Mouse (Mus musculus): Measurements from ENCODE around the gene Phf24. TPM values are rescaled to one million over a fixed set of nuclear protein-coding genes. Genes with fewer than 3 reads are reported as not detected.

Gene Phf24
- polyA plus RNA-seq, 1 experiment from 2014 or later, result 3.1 TPM

GRCm38 (mm10) chr4:42933630-42934029 lies 17.2 kb downstream of the Phf24 start:
- Histone ChIP-seq H3K27ac (ENCODE audit: low read length) (no peak overlapping the region), H3K9ac (replicated peaks; ENCODE audit: low read depth, low read length) (no peak overlapping the region), H3K4me1 (ENCODE audit: control insufficient read depth, insufficient read depth, low read length) (no peaks in the 10 kb centered on the region), H3K27me3 (ENCODE audit: control insufficient read depth, insufficient read depth, low read length) (no peaks in the 10 kb centered on the region), H3K4me2 (replicated peaks; ENCODE audit: low read depth, low read length) (peak overlapping the region; percentile 29), H3K36me3 (ENCODE audit: control insufficient read depth, insufficient read depth, low read length) (no peaks in the 10 kb centered on the region), H3K4me3 (ENCODE audit: low read depth, low read length) (0 out of 2 replicates have a peak overlapping the region, but pooled peaks have one; percentile 1), H3K9me3 (ENCODE audit: control insufficient read depth, low read depth, low read length) (no peaks in the 10 kb centered on the region)
- WGBS, result 8% methylated on average over 22 of the region's 22 CpGs
- ATAC-seq (ENCODE audit: insufficient number of reproducible peaks, insufficient read depth, low FRiP score, low read depth), result peak; percentile 63; the same call in 1 of the 2 replicates

GRCm38 (mm10) chr4:42941396-42941795 lies 24.9 kb downstream of the Phf24 start:
- H3K36me3 ChIP-seq (ENCODE audit: control insufficient read depth, insufficient read depth, low read length), result no peaks in the 10 kb centered on the region
- no peaks in the 10 kb centered on the region for H3K27me3 ChIP-seq (ENCODE audit: control insufficient read depth, insufficient read depth, low read length)
- H3K4me2 ChIP-seq (replicated peaks; ENCODE audit: low read depth, low read length), result no peak overlapping the region
- ATAC-seq (ENCODE audit: insufficient number of reproducible peaks, insufficient read depth, low FRiP score, low read depth), result no peak
- 84% methylated on average over 7 of the region's 7 CpGs for WGBS
- no peak overlapping the region for H3K9ac ChIP-seq (replicated peaks; ENCODE audit: low read depth, low read length)
- no peaks in the 10 kb centered on the region for H3K4me1 ChIP-seq (ENCODE audit: control insufficient read depth, insufficient read depth, low read length)
- H3K9me3 ChIP-seq (ENCODE audit: control insufficient read depth, low read depth, low read length), result no peaks in the 10 kb centered on the region
- no peak overlapping the region for H3K27ac ChIP-seq (ENCODE audit: low read length)
- H3K4me3 ChIP-seq (ENCODE audit: low read depth, low read length), result no peak overlapping the region

GRCm38 (mm10) chr4:42943341-42943740 lies 26.9 kb downstream of the Phf24 start:
- no peak overlapping the region for H3K9ac ChIP-seq (replicated peaks; ENCODE audit: low read depth, low read length)
- no peaks in the 10 kb centered on the region for H3K4me1 ChIP-seq (ENCODE audit: control insufficient read depth, insufficient read depth, low read length)
- H3K4me2 ChIP-seq (replicated peaks; ENCODE audit: low read depth, low read length), result no peak overlapping the region
- H3K27ac ChIP-seq (ENCODE audit: low read length), result no peak overlapping the region
- H3K4me3 ChIP-seq (ENCODE audit: low read depth, low read length), result no peak overlapping the region
- 0 out of 2 replicates have a peak, but pooled peaks cover 4% of the 10 kb centered on the region for H3K27me3 ChIP-seq (ENCODE audit: control insufficient read depth, insufficient read depth, low read length)
- ATAC-seq (ENCODE audit: insufficient number of reproducible peaks, insufficient read depth, low FRiP score, low read depth), result no peak
- 70% methylated on average over 5 of the region's 5 CpGs for WGBS
- H3K9me3 ChIP-seq (ENCODE audit: control insufficient read depth, low read depth, low read length), result no peaks in the 10 kb centered on the region
- no peaks in the 10 kb centered on the region for H3K36me3 ChIP-seq (ENCODE audit: control insufficient read depth, insufficient read depth, low read length)

GRCm38 (mm10) chr4:42944185-42944584 lies 27.7 kb downstream of the Phf24 start:
- Histone ChIP-seq H3K4me3 (ENCODE audit: low read depth, low read length) (no peak overlapping the region), H3K27ac (ENCODE audit: low read length) (no peak overlapping the region), H3K27me3 (ENCODE audit: control insufficient read depth, insufficient read depth, low read length) (0 out of 2 replicates have a peak, but pooled peaks cover 4% of the 10 kb centered on the region), H3K4me1 (ENCODE audit: control insufficient read depth, insufficient read depth, low read length) (0 out of 2 replicates have a peak, but pooled peaks cover 3% of the 10 kb centered on the region), H3K36me3 (ENCODE audit: control insufficient read depth, insufficient read depth, low read length) (no peaks in the 10 kb centered on the region), H3K9ac (replicated peaks; ENCODE audit: low read depth, low read length) (no peak overlapping the region), H3K9me3 (ENCODE audit: control insufficient read depth, low read depth, low read length) (no peaks in the 10 kb centered on the region), H3K4me2 (replicated peaks; ENCODE audit: low read depth, low read length) (no peak overlapping the region)
- whole genome bisulfite sequencing, result 80% methylated on average over 9 of the region's 9 CpGs
- ATAC-seq (ENCODE audit: insufficient number of reproducible peaks, insufficient read depth, low FRiP score, low read depth), result no peak

GRCm38 (mm10) chr4:42945043-42945442 lies 28.6 kb downstream of the Phf24 start:
- ATAC-seq (ENCODE audit: insufficient number of reproducible peaks, insufficient read depth, low FRiP score, low read depth), result no peak
- no peak overlapping the region for H3K4me3 ChIP-seq (ENCODE audit: low read depth, low read length)
- H3K4me1 ChIP-seq (ENCODE audit: control insufficient read depth, insufficient read depth, low read length), result 0 out of 2 replicates have a peak, but pooled peaks cover 4% of the 10 kb centered on the region
- H3K27ac ChIP-seq (ENCODE audit: low read length), result no peak overlapping the region
- H3K36me3 ChIP-seq (ENCODE audit: control insufficient read depth, insufficient read depth, low read length), result no peaks in the 10 kb centered on the region
- H3K9me3 ChIP-seq (ENCODE audit: control insufficient read depth, low read depth, low read length), result no peaks in the 10 kb centered on the region
- 0 out of 2 replicates have a peak, but pooled peaks cover 4% of the 10 kb centered on the region for H3K27me3 ChIP-seq (ENCODE audit: control insufficient read depth, insufficient read depth, low read length)
- H3K9ac ChIP-seq (replicated peaks; ENCODE audit: low read depth, low read length), result no peak overlapping the region
- no peak overlapping the region for H3K4me2 ChIP-seq (replicated peaks; ENCODE audit: low read depth, low read length)
- 2% methylated on average over 6 of the region's 6 CpGs for WGBS

GRCm38 (mm10) chr4:42945445-42945844 lies 29.0 kb downstream of the Phf24 start:
- Histone ChIP-seq H3K27me3 (ENCODE audit: control insufficient read depth, insufficient read depth, low read length) (0 out of 2 replicates have a peak, but pooled peaks cover 4% of the 10 kb centered on the region), H3K36me3 (ENCODE audit: control insufficient read depth, insufficient read depth, low read length) (no peaks in the 10 kb centered on the region), H3K9me3 (ENCODE audit: control insufficient read depth, low read depth, low read length) (no peaks in the 10 kb centered on the region), H3K4me1 (ENCODE audit: control insufficient read depth, insufficient read depth, low read length) (peaks cover 6% of the 10 kb centered on the region; the same call in 1 of the 2 replicates), H3K4me3 (ENCODE audit: low read depth, low read length) (no peak overlapping the region), H3K9ac (replicated peaks; ENCODE audit: low read depth, low read length) (no peak overlapping the region), H3K4me2 (replicated peaks; ENCODE audit: low read depth, low read length) (no peak overlapping the region), H3K27ac (ENCODE audit: low read length) (no peak overlapping the region)
- 87% methylated on average over 3 of the region's 3 CpGs for WGBS
- no peak for ATAC-seq (ENCODE audit: insufficient number of reproducible peaks, insufficient read depth, low FRiP score, low read depth)

- WGBS, result 7% methylated on average over 5 of the region's 5 CpGs
- no peaks in the 10 kb centered on the region for H3K9me3 ChIP-seq (ENCODE audit: control insufficient read depth, low read depth, low read length)
- ATAC-seq (ENCODE audit: insufficient number of reproducible peaks, insufficient read depth, low FRiP score, low read depth), result no peak
Measured at GRCm38 (mm10) chr4:42945952-42946351, 29.5 kb downstream of the Phf24 start.

GRCm38 (mm10) chr4:42946733-42947290 lies 30.4 kb downstream of the Phf24 start:
- Histone ChIP-seq H3K27me3 (ENCODE audit: control insufficient read depth, insufficient read depth, low read length) (0 out of 2 replicates have a peak, but pooled peaks cover 4% of the 10 kb centered on the region), H3K4me2 (replicated peaks; ENCODE audit: low read depth, low read length) (no peak overlapping the region), H3K27ac (ENCODE audit: low read length) (no peak overlapping the region), H3K9ac (replicated peaks; ENCODE audit: low read depth, low read length) (no peak overlapping the region), H3K4me1 (ENCODE audit: control insufficient read depth, insufficient read depth, low read length) (peaks cover 12% of the 10 kb centered on the region; the same call in 1 of the 2 replicates), H3K9me3 (ENCODE audit: control insufficient read depth, low read depth, low read length) (no peaks in the 10 kb centered on the region), H3K4me3 (ENCODE audit: low read depth, low read length) (no peak overlapping the region), H3K36me3 (ENCODE audit: control insufficient read depth, insufficient read depth, low read length) (no peaks in the 10 kb centered on the region)
- WGBS, result 57% methylated on average over 10 of the region's 10 CpGs
- no peak for ATAC-seq (ENCODE audit: insufficient number of reproducible peaks, insufficient read depth, low FRiP score, low read depth)

More at GRCm38 (mm10) chr4:42945952-42946351, 29.5 kb downstream of the Phf24 start:
- Histone ChIP-seq H3K4me3 (ENCODE audit: low read depth, low read length) (no peak overlapping the region), H3K4me2 (replicated peaks; ENCODE audit: low read depth, low read length) (no peak overlapping the region), H3K4me1 (ENCODE audit: control insufficient read depth, insufficient read depth, low read length) (peaks cover 11% of the 10 kb centered on the region; the same call in 1 of the 2 replicates), H3K27me3 (ENCODE audit: control insufficient read depth, insufficient read depth, low read length) (0 out of 2 replicates have a peak, but pooled peaks cover 4% of the 10 kb centered on the region), H3K9ac (replicated peaks; ENCODE audit: low read depth, low read length) (no peak overlapping the region), H3K36me3 (ENCODE audit: control insufficient read depth, insufficient read depth, low read length) (no peaks in the 10 kb centered on the region), H3K27ac (ENCODE audit: low read length) (no peak overlapping the region)

Data from stomach, embryonic 14.5 days (tissue).